Mouse (Mus musculus): ENCODE data around the gene Sds. TPM values are rescaled to one million over a fixed set of nuclear protein-coding genes. Genes with fewer than 3 reads are reported as not detected.
A peak's percentile ranks its signal among the peaks of the same experiment; 100 is the strongest.

Sds gene
- polyA plus RNA-seq, 1 experiment from 2014 or later: not detected

GRCm38 (mm10) chr5:120432486-120433015 lies 43.8 kb upstream of the Sds start:
- H3K27me3 ChIP-seq (ENCODE audit: control insufficient read depth, insufficient read depth, low read depth, low read length): peaks cover 26% of the 10 kb centered on the region
- peak overlapping the region; percentile 89 for H3K27ac ChIP-seq (ENCODE audit: low read length)
- H3K9ac ChIP-seq (ENCODE audit: low read depth, low read length): peak overlapping the region; percentile 78
- H3K36me3 ChIP-seq (ENCODE audit: control insufficient read depth, insufficient read depth, low read length): no peaks in the 10 kb centered on the region
- H3K9me3 ChIP-seq (replicated peaks; ENCODE audit: control insufficient read depth, low read length, poor library complexity, severe bottlenecking): no peaks in the 10 kb centered on the region
- peak overlapping the region; percentile 52 for H3K4me2 ChIP-seq (ENCODE audit: low read length)
- ATAC-seq: no peak
- H3K4me1 ChIP-seq (ENCODE audit: control insufficient read depth, insufficient read depth, low read length): peaks cover 6% of the 10 kb centered on the region; the same call in 1 of the 2 replicates
- H3K4me3 ChIP-seq (ENCODE audit: low read depth, low read length): peak overlapping the region; percentile 57
- WGBS: under 1% methylated on average over 9 of the region's 9 CpGs

GRCm38 (mm10) chr5:120433135-120433760 lies 43.1 kb upstream of the Sds start:
- Histone ChIP-seq H3K4me1 (ENCODE audit: control insufficient read depth, insufficient read depth, low read length) (peaks cover 12% of the 10 kb centered on the region; the same call in 1 of the 2 replicates), H3K4me3 (ENCODE audit: low read depth, low read length) (peak overlapping the region; percentile 57), H3K4me2 (ENCODE audit: low read length) (peak overlapping the region; percentile 52), H3K27ac (ENCODE audit: low read length) (peak overlapping the region; percentile 89), H3K9me3 (replicated peaks; ENCODE audit: control insufficient read depth, low read length, poor library complexity, severe bottlenecking) (no peaks in the 10 kb centered on the region), H3K27me3 (ENCODE audit: control insufficient read depth, insufficient read depth, low read depth, low read length) (peaks cover 26% of the 10 kb centered on the region), H3K36me3 (ENCODE audit: control insufficient read depth, insufficient read depth, low read length) (no peaks in the 10 kb centered on the region), H3K9ac (ENCODE audit: low read depth, low read length) (peak overlapping the region; percentile 78)
- ATAC-seq: no peak
- WGBS: 0% methylated on average over 13 of the region's 13 CpGs

DNA sequence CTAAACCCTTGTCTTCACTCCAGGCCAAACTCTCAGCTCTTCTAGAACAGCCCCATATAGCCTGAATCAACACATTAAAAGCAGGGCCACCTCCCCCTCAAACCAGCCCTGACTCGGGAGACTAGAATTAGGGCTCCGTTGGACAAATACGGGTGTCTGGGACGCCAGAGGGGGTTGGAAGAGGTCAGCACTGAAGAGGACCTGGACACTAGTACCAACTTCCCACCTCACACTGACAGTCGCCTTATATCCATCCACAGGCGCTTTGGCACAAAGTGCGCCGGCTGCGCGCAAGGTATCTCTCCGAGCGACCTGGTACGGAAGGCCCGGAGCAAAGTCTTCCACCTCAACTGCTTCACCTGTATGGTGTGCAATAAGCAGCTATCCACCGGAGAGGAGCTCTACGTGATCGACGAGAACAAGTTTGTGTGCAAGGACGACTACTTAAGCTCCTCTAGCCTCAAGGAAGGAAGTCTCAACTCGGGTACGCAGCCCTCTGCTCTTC lies 42.0 kb upstream of the Sds start:
- H3K27ac ChIP-seq (ENCODE audit: low read length): peak overlapping the region; percentile 89
- WGBS: 3% methylated on average over 21 of the region's 21 CpGs
- H3K4me2 ChIP-seq (ENCODE audit: low read length): peak overlapping the region; percentile 52
- H3K4me1 ChIP-seq (ENCODE audit: control insufficient read depth, insufficient read depth, low read length): peaks cover 12% of the 10 kb centered on the region
- H3K9me3 ChIP-seq (replicated peaks; ENCODE audit: control insufficient read depth, low read length, poor library complexity, severe bottlenecking): no peaks in the 10 kb centered on the region
- H3K4me3 ChIP-seq (ENCODE audit: low read depth, low read length): peak overlapping the region; percentile 57
- H3K9ac ChIP-seq (ENCODE audit: low read depth, low read length): peak overlapping the region; percentile 64
- no peaks in the 10 kb centered on the region for H3K36me3 ChIP-seq (ENCODE audit: control insufficient read depth, insufficient read depth, low read length)
- ATAC-seq: no peak
- peaks cover 21% of the 10 kb centered on the region for H3K27me3 ChIP-seq (ENCODE audit: control insufficient read depth, insufficient read depth, low read depth, low read length)

- no peak for ATAC-seq
- under 1% methylated on average over 44 of the region's 44 CpGs for WGBS
- Histone ChIP-seq H3K27me3 (ENCODE audit: control insufficient read depth, insufficient read depth, low read depth, low read length) (peaks cover 15% of the 10 kb centered on the region), H3K9me3 (replicated peaks; ENCODE audit: control insufficient read depth, low read length, poor library complexity, severe bottlenecking) (no peaks in the 10 kb centered on the region), H3K36me3 (ENCODE audit: control insufficient read depth, insufficient read depth, low read length) (no peaks in the 10 kb centered on the region), H3K4me1 (ENCODE audit: control insufficient read depth, insufficient read depth, low read length) (peaks cover 18% of the 10 kb centered on the region), H3K9ac (ENCODE audit: low read depth, low read length) (peak overlapping the region; percentile 64), H3K4me2 (ENCODE audit: low read length) (peak overlapping the region; percentile 52), H3K27ac (ENCODE audit: low read length) (peak overlapping the region; percentile 89), H3K4me3 (ENCODE audit: low read depth, low read length) (peak overlapping the region; percentile 57)
Observed at GRCm38 (mm10) chr5:120435006-120435681, 41.2 kb upstream of the Sds start.

- no peaks in the 10 kb centered on the region for H3K9me3 ChIP-seq (replicated peaks; ENCODE audit: control insufficient read depth, low read length, poor library complexity, severe bottlenecking)
- peak overlapping the region; percentile 57 for H3K4me3 ChIP-seq (ENCODE audit: low read depth, low read length)
- H3K9ac ChIP-seq (ENCODE audit: low read depth, low read length): peak overlapping the region; percentile 64
- peak overlapping the region; percentile 89 for H3K27ac ChIP-seq (ENCODE audit: low read length)
- peaks cover 10% of the 10 kb centered on the region for H3K27me3 ChIP-seq (ENCODE audit: control insufficient read depth, insufficient read depth, low read depth, low read length)
- ATAC-seq: no peak
- H3K36me3 ChIP-seq (ENCODE audit: control insufficient read depth, insufficient read depth, low read length): no peaks in the 10 kb centered on the region
- WGBS: 1% methylated on average over 47 of the region's 47 CpGs
- H3K4me1 ChIP-seq (ENCODE audit: control insufficient read depth, insufficient read depth, low read length): peaks cover 20% of the 10 kb centered on the region
- peak overlapping the region; percentile 52 for H3K4me2 ChIP-seq (ENCODE audit: low read length)
Observed at GRCm38 (mm10) chr5:120435731-120436501, 40.4 kb upstream of the Sds start.

- no peak for ATAC-seq
- Histone ChIP-seq H3K36me3 (ENCODE audit: control insufficient read depth, insufficient read depth, low read length) (no peaks in the 10 kb centered on the region), H3K27me3 (ENCODE audit: control insufficient read depth, insufficient read depth, low read depth, low read length) (peaks cover 10% of the 10 kb centered on the region), H3K4me3 (ENCODE audit: low read depth, low read length) (peak overlapping the region; percentile 57), H3K9me3 (replicated peaks; ENCODE audit: control insufficient read depth, low read length, poor library complexity, severe bottlenecking) (no peaks in the 10 kb centered on the region), H3K27ac (ENCODE audit: low read length) (peak overlapping the region; percentile 89), H3K4me2 (ENCODE audit: low read length) (peak overlapping the region; percentile 52), H3K9ac (ENCODE audit: low read depth, low read length) (peak overlapping the region; percentile 62), H3K4me1 (ENCODE audit: control insufficient read depth, insufficient read depth, low read length) (peaks cover 18% of the 10 kb centered on the region)
- 1% methylated on average over 18 of the region's 18 CpGs for WGBS
Observed at GRCm38 (mm10) chr5:120436885-120437495, 39.3 kb upstream of the Sds start.

DNA sequence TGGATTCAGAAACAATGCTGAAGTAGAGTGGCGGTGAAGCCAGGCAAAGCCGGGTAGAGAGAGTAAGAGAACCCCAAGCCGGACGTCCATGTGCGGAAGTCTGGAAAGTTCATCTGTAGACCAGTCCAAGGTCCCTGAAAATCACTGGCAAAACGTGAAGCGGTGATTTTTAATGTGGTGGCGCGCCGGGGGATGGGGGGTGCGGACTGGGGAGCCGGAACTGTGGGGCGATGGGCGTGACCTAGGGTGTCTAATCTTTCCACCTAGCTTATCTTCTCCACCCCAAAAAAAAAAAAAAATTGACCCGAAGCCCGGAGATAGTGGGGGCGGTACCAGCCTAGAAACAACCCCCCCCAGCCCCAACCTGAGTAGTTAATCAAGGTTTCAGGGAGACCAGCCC lies 38.8 kb upstream of the Sds start:
- peak overlapping the region; percentile 52 for H3K4me2 ChIP-seq (ENCODE audit: low read length)

DNA sequence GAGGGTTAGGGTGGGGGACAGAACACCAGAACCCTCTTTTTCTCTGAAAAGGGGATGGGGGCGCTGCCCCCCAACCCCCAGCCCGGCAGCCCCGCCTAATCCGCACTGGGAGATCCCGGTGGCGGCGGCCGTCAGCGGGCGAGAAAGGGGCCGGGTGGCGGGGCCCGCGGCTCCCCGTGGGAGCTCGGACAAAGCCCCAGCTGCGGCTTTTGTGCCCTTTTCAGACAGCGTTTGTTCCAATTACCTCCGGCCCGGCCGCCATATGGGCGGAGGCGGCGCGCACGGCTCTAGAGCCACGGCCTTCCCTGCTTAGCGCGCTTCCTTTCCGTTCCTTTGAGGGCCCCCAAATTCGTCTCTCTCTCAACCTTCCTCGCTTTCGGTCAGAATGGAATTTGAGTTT lies 38.3 kb upstream of the Sds start:
- H3K36me3 ChIP-seq (ENCODE audit: control insufficient read depth, insufficient read depth, low read length): no peaks in the 10 kb centered on the region
- peaks cover 10% of the 10 kb centered on the region for H3K27me3 ChIP-seq (ENCODE audit: control insufficient read depth, insufficient read depth, low read depth, low read length)
- under 1% methylated on average over 33 of the region's 33 CpGs for WGBS
- no peaks in the 10 kb centered on the region for H3K9me3 ChIP-seq (replicated peaks; ENCODE audit: control insufficient read depth, low read length, poor library complexity, severe bottlenecking)
- ATAC-seq: no peak
- peak overlapping the region; percentile 72 for H3K9ac ChIP-seq (ENCODE audit: low read depth, low read length)
- H3K4me2 ChIP-seq (ENCODE audit: low read length): peak overlapping the region; percentile 52
- H3K27ac ChIP-seq (ENCODE audit: low read length): peak overlapping the region; percentile 89
- H3K4me3 ChIP-seq (ENCODE audit: low read depth, low read length): peak overlapping the region; percentile 57
- H3K4me1 ChIP-seq (ENCODE audit: control insufficient read depth, insufficient read depth, low read length): peaks cover 18% of the 10 kb centered on the region

More for the DNA sequence above, 38.8 kb upstream of the Sds start:
- Histone ChIP-seq H3K4me1 (ENCODE audit: control insufficient read depth, insufficient read depth, low read length) (peaks cover 18% of the 10 kb centered on the region), H3K4me3 (ENCODE audit: low read depth, low read length) (peak overlapping the region; percentile 57), H3K9me3 (replicated peaks; ENCODE audit: control insufficient read depth, low read length, poor library complexity, severe bottlenecking) (no peaks in the 10 kb centered on the region), H3K27me3 (ENCODE audit: control insufficient read depth, insufficient read depth, low read depth, low read length) (peaks cover 10% of the 10 kb centered on the region), H3K9ac (ENCODE audit: low read depth, low read length) (peak overlapping the region; percentile 72), H3K27ac (ENCODE audit: low read length) (peak overlapping the region; percentile 89), H3K36me3 (ENCODE audit: control insufficient read depth, insufficient read depth, low read length) (no peaks in the 10 kb centered on the region)
- WGBS: 1% methylated on average over 17 of the region's 17 CpGs
- ATAC-seq: no peak
